Mouse (Mus musculus): ENCODE results near the gene Tfap2a.

GRCm38 (mm10) chr13:40734316-40734965 is 3.7 kb downstream of the Tfap2a start:
- TF ChIP-seq CTCF (IDR thresholded peaks at IDR 0.05; ENCODE audit: borderline replicate concordance, insufficient read depth, low read depth, low read length) (no peak), POLR2A (IDR thresholded peaks at IDR 0.05; ENCODE audit: borderline replicate concordance, insufficient read depth, low read length) (no peak)

Measured in cerebellum, adult 2 months (tissue).